Mouse (Mus musculus) frontal cortex, adult 2 months (tissue): ENCODE measurements around the gene Sprr2j-ps. TPM values are rescaled to one million over a fixed set of nuclear protein-coding genes. Genes with fewer than 3 reads are reported as not detected.
A peak's percentile ranks its signal among the peaks of the same experiment; 100 is the strongest.

Experiments
- DNase-seq, 2 experiments: peaks; one replicate each; pipeline ENCODE4 v3.0.0; 2022; ENCODE audit warnings: low spot score in 1 of 2; ENCODE audit errors: extremely low spot score in 1 of 2
- polyA plus RNA-seq: library from polyadenylated mRNA; depleted of rRNA; stranded (reverse); fragments of >200 nt; gene quantifications from 2 replicates; pipeline ENCODE4 v1.2.3, GENCODE M21; 2012; rRNA removed

Gene Sprr2j-ps
- polyA plus RNA-seq = not detected in 2 replicates

DNA sequence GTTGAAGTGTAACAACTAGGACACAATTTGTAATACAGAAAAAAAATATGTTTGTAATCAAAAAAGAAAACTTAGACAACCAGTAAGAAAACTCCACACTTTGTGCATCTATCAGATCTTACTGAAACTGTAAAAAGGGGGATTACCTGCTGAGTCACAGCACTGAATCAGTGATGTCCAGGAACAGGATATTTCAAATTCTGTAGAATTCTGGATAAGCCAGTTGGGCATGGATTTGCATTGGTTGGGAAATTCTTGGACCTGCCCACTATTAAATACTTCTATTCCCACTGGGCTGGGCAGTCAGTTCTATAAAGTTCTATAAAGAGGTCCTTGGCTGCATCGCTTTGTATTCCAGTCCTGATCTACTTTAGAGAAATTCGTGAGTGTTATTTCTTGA is at the start of gene Sprr2j-ps:
TSS of gene Sprr2j-ps (plus strand) at position 301 of the 400 bp plus-strand sequence.
- no peak for DNase-seq

DNA sequence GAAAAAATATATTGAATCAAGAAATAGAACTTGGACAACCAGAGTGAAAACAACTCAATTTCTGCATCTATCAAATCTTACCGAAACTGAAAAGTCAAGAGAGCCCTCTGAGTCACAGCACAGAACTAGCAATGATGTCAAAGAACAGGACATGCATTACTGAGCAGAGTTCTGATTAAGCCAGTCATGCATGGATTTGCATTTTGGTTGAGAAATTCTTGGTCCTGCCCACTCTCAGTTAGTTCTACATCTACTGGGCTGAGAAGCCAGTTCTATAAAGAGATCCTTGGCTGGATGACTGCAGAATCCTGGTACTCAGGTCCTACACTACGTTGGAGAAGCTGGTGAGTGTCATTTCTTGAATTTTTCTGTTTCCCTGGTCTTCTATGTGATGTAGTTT is 44.3 kb upstream of the Sprr2j-ps start:
- DNase-seq = peak in 1 of 2 experiments; percentile 2

DNA sequence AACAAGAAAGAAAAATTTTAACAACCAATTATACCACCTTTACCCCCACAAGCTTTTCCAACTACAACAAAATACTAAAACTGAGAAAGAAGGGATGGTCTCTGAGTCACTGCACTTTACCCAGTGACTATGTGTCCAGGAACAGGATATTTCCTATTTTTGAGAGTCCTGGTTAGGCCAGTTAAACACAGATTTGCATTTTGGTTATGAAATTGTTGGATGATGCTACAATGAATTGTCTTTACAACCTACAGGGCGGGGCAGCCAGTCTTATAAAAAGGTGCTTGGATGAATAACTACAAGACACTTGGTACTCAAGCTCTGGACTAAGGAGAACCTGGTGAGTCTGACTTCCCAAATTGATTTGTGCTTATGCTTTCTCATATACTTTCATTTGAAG is 32.5 kb upstream of the Sprr2j-ps start, which contains the start of gene Sprr2h:
TSS of gene Sprr2h (plus strand) at position 301 of the 400 bp plus-strand sequence.
- no peak for DNase-seq

DNA sequence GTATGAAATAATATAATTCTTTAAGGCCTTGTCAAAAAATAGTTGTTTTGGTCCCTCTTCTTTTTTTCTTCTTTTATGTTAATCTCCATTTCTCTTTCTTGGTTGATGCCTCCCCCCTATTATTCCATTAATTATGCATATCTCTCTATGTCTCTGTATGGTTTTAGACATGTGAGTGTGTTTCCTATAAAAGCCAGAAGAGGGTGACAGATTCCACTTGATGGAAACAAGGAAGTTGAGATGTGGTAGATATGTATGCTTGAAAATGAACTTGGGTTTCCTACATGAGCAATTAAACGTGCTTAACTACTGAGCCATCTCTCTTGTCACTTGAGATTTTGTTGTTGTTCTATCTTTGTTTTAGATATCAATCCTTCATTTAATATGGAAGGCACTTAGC is 23.6 kb upstream of the Sprr2j-ps start:
- peak in 1 of 2 experiments; percentile 22 for DNase-seq

DNA sequence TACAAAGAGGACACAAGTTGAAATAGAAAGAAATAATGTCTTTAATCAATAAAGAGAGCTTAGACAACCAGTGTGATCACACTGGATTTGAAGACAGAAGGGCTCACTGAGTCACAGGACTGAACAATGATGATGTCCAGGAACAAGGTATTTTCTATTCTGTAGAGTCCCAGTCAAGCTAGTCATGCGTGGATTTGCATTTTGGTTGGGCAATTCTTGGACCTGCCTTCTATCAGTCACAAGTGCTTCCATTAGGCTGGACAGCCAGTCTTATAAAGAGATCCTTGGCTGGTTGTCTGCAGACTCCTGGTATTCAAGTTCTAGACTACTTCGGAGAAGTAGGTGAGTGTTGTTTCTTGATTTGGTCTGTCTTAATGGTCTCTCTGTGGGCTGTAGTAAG is 10.2 kb upstream of the Sprr2j-ps start, which contains the start of gene Sprr2i:
TSS of gene Sprr2i (plus strand) at position 301 of the 400 bp plus-strand sequence.
- DNase-seq = no peak

DNA sequence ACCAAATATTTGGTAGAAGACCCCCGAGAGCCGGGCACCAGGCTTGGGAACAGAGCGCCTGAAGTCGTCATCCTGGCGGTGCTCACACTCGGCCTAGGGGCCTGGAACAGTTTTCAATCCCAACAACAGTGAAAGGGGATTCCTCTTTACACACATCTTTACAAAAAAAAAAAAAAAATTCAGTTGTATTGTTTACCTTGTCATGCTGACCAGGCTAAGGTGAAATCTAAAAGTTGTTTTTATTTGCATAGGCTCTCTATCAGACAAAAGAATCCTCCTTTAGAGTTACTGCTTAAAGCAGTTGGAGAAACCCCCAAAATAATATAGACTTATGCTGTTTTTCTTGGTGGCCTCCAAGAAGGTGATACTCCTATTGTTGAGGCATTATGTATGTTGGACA is 11.4 kb downstream of the Sprr2j-ps start, which contains the start of gene Gm9774:
TSS of gene Gm9774 (minus strand) at position 101 of the 400 bp plus-strand sequence.
- DNase-seq = no peak

DNA sequence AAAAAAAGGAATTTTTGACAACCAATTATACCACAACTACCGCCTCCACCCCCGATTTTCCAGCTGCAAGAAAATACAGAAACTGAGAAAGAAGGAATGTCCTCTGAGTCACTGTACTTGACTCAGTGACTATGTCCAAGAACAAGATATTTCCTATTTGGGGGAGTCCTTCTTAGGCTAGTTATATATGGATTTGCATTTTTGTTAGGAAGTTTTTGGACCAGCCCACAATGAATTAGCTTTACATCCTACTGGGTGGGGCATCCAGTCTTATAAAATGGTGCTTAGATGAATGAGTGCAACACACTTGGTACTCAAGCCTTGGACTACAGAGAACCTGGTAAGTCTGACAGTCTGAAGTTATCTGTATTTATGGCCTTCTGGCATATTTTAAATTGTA is 14.4 kb downstream of the Sprr2j-ps start, which contains the start of gene Sprr2k:
TSS of gene Sprr2k (plus strand) at position 301 of the 400 bp plus-strand sequence.
- no peak for DNase-seq

DNA sequence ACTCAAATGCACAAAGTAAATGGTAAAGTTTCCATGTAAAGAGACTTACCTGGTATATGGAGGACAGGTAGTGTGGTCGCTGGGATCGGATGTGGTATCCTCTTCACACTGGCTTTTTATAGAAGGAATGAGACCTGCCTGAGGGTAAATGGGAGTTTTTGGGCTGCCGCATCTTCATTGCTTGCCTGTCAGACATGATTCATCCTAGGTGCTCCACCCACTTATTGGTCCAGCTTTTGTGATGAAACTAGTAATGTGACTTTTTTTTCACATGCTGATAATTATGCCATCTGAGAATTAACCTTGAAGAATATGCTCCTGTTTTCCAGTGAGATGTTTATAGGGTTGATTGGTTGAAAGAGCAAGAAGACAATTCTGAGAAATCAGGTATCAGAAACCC is 20.8 kb downstream of the Sprr2j-ps start, which contains the start of gene Sprr1b:
TSS of gene Sprr1b (minus strand) at position 101 of the 400 bp plus-strand sequence.
- no peak for DNase-seq

DNA sequence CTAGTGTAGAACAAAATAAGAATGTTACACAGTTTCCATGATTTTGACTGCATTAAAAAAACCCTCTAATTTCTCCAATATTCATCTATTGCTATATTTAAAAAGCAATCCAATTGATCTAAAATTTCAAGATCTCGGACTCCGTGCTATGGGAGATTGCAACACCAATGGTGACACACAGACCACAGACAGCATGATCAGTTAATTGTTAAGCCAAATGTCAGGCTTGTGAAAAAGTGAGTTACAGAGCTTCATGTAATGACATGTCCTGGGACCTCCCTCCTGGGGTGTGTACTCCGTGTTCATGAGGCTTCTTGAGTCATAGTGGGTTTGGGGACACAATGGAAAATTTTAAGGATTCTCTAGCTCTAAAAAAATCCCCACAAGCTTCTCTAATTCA is 22.3 kb downstream of the Sprr2j-ps start:
- DNase-seq = no peak

DNA sequence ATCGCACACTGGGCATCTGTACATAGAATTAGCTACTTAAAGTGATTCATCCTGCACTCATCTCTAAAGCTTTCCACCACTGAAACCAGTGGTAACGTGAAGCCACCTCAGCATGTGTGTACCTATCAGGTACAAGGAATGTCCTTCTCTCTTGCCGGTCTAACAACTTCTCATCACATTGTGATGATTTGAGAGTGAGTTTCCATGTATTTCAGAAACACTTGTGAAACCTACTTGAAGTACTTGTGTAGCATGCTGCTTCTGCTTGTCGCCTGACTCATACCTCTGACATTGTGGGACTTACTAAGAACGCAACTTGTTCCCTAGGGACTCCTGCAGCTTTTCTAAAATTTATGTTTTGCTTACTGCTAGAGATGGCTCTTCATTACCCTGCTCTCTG is 37.3 kb downstream of the Sprr2j-ps start:
- DNase-seq = no peak

DNA sequence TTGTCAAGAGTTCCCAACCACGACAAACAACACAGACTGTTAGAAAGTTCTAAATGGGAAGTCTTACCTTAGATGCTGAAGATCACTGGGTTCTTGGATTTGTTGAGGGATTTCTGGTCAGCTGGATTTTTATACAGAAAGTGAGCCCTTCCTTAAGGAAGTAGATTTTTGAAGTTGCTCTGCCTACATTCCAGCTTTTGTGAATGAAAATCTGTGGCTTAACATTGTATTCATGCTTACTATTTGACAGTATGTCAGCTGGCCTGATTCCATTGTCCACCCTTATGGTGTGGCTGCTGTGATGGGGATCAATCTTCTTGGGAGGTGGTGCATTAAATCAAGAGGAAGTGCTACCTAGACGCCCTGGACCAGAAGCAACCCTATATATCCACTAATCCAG is 40.7 kb downstream of the Sprr2j-ps start, which contains the start of gene Sprr3:
TSS of gene Sprr3 (minus strand) at position 101 of the 400 bp plus-strand sequence.
- no peak for DNase-seq

DNA sequence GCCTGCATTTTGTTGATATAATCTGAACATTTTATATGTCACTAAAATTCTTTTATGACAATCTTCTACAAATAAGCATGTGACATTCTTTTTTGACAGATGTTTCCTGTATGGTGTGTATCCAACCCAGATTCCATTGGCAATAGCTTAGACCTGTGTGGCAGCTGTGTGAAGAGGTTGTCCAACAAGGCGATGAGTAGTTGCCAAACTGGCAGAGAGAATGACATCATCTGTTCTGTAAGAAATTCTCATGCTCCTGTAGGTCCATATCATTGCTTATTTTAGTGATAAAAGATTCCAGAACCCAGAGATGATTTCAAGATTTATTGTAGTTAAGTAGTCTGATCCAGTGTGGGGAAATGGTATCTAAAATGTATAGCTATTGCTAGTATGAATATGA is 48.7 kb downstream of the Sprr2j-ps start:
- no peak for DNase-seq

DNA sequence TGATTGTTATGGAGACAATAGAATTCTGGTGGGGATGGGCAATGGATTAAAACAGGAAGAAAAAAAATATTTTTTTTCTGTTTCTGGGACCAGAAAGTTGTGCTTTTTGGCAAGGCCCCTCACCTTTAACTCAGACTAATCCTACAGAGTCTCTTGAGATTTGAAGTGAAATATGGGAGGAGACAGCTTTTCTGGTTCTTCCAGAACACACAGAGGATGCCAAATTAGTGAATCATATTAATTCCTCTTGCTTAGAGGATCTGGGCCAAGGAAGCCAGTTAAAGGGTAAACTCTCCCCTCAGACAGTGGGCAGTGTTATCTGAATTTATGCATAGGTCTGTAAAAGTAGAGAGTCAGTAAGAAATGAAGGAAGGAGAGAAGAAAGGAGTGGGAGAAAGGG is 49.5 kb downstream of the Sprr2j-ps start:
- no peak for DNase-seq

Other genes starting within 250 kb of the Sprr2j-ps start
- gene Sprr2a1, start 202.3 kb upstream of the Sprr2j-ps start, polyA plus RNA-seq = 0.06 TPM in 1 of 2 replicates, not detected in the other
- 1.9 and 3.7 TPM in 2 replicates for gene Sprr2a2, start 202.2 kb upstream of the Sprr2j-ps start, polyA plus RNA-seq
- 0.23 TPM in 1 of 2 replicates, not detected in the other for gene Sprr2a3, start 132.7 kb upstream of the Sprr2j-ps start, polyA plus RNA-seq
- not detected in 2 replicates for gene Sprr2b, start 101.5 kb upstream of the Sprr2j-ps start, polyA plus RNA-seq
- not detected in 2 replicates for gene Sprr2d, start 78.9 kb upstream of the Sprr2j-ps start, polyA plus RNA-seq
- not detected in 2 replicates for gene Sprr2e, start 65.9 kb upstream of the Sprr2j-ps start, polyA plus RNA-seq
- gene Sprr2f, start 52.9 kb upstream of the Sprr2j-ps start, polyA plus RNA-seq = 0.21 TPM in 1 of 2 replicates, not detected in the other
- gene Sprr2h, start 32.4 kb upstream of the Sprr2j-ps start, polyA plus RNA-seq = not detected in 2 replicates
- not detected in 2 replicates for gene Sprr2i, start 10.1 kb upstream of the Sprr2j-ps start, polyA plus RNA-seq
- 6.0 and 7.7 TPM in 2 replicates for gene Gm9774, start 11.3 kb downstream of the Sprr2j-ps start, polyA plus RNA-seq
- not detected in 2 replicates for gene Sprr2k, start 14.5 kb downstream of the Sprr2j-ps start, polyA plus RNA-seq
- not detected in 2 replicates for gene Sprr1b, start 20.7 kb downstream of the Sprr2j-ps start, polyA plus RNA-seq
- gene Sprr3, start 40.6 kb downstream of the Sprr2j-ps start, polyA plus RNA-seq = not detected in 2 replicates
- 0.46 and 0.70 TPM in 2 replicates for gene Sprr1a, start 67.8 kb downstream of the Sprr2j-ps start, polyA plus RNA-seq
- gene Sprr4, start 82.4 kb downstream of the Sprr2j-ps start, polyA plus RNA-seq = not detected in 2 replicates
- gene 2310046K23Rik, start 116.4 kb downstream of the Sprr2j-ps start, polyA plus RNA-seq = not detected in 2 replicates
- gene Ivl, start 155.7 kb downstream of the Sprr2j-ps start, polyA plus RNA-seq = not detected in 2 replicates
- gene Smcp, start 170.9 kb downstream of the Sprr2j-ps start, polyA plus RNA-seq = not detected in 2 replicates
- gene 2210017I01Rik, start 189.4 kb downstream of the Sprr2j-ps start, polyA plus RNA-seq = not detected in 2 replicates
- not detected in 2 replicates for gene Lce6a, start 203.6 kb downstream of the Sprr2j-ps start, polyA plus RNA-seq
- not detected in 2 replicates for gene Lce1a1, start 230.2 kb downstream of the Sprr2j-ps start, polyA plus RNA-seq
- not detected in 2 replicates for gene Lce1b, start 238.8 kb downstream of the Sprr2j-ps start, polyA plus RNA-seq